Mouse (Mus musculus): Measurements from ENCODE around the gene Fbxo10. TPM values are rescaled to one million over a fixed set of nuclear protein-coding genes. Genes with fewer than 3 reads are reported as not detected.
A peak's percentile ranks its signal among the peaks of the same experiment; 100 is the strongest.
"Not testable (repeated sequence)": the region's sequence is repeated elsewhere in the genome, so short reads cannot be mapped to it uniquely, and the experiment has no call there.

The Fbxo10 gene
- total RNA-seq, 2 experiments from 2014 or later = 12.2 to 12.8 TPM

GRCm38 (mm10) chr4:45055451-45055850 lies 29.0 kb downstream of the Fbxo10 start:
- intact Hi-C loops (cut with DNase I) = no loop called here
- peak; percentile 31 to 55 for DNase-seq

- intact Hi-C loops (cut with DNase I) = no loop called here
- DNase-seq = peak in 1 of 2 experiments; percentile 26
Measured at GRCm38 (mm10) chr4:45054862-45055261, 29.5 kb downstream of the Fbxo10 start.

DNA sequence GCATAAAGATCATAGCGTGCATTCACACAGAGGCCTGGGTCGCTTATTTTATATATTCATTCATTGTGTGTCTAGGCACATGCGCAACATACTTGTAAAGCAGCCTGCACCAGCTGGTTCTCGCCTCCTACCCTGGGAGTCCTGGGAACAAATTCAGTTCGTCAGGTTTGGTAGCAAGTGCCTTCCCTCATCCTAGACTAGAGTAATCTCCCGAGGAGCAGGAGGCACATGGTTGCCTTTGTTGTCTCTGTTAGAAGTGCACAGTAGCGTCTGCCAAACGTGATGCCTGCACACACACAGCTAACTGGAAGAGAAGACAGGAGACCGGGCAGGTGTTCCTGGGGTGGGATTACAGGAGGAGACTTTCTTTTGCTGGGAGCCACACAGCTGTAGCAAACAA lies 36.4 kb downstream of the Fbxo10 start:
- no peak for DNase-seq
- intact Hi-C loops (cut with DNase I) = no loop called here

DNA sequence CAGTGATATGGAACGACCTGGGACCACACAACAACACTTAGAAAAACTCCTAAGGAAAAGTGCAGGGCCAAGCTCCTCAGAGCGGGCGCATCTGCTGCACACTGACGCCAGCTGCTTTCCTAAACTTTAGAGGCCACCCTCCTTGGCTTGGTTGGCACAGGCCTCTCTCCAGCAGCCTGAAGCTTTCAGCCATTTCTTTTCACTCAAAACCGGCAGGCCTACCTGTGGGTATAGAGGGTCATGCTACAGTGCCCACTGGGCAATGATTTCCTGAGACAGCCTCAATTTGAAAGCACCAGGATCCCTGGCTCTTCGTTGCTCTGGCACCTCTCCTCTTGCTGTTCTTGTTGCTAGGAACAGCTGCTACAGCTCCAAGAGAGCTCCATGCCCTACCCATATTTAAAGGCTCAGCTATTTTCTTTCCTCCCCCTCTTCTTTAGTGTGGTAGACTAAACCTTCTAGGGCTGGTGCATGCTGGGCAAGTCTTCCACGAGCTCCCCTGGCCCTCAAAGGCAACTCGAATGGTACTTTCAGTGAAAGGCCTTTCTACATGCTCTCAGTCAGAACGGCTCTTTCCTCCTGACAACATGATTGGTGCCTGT lies 37.0 kb downstream of the Fbxo10 start:
- peak in 1 of 2 experiments; percentile 14 for DNase-seq

DNA sequence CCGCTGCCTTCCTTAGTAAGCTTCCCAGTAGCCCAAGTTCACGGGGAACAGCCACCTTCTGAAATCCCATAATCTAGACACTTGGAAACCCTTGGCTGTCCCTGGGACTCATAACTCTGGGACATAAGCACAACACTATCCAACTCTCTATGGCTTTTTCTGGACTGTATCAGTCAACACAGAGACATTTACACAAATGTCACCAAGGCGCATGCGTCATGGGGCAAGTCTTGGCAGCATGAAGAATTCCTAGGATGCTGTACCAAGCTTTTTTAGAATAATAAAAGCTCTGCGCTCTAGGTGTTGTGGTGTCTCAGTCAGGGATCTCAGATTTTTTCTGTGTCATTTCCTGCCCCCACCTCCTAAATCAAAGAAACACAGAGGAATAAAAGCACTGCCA lies 37.7 kb downstream of the Fbxo10 start:
- intact Hi-C loops (cut with DNase I) = no loop called here
- peak in 1 of 2 experiments; percentile 19 for DNase-seq

More for the DNA sequence above, 37.0 kb downstream of the Fbxo10 start:
- intact Hi-C loops (cut with DNase I) = no loop called here

DNA sequence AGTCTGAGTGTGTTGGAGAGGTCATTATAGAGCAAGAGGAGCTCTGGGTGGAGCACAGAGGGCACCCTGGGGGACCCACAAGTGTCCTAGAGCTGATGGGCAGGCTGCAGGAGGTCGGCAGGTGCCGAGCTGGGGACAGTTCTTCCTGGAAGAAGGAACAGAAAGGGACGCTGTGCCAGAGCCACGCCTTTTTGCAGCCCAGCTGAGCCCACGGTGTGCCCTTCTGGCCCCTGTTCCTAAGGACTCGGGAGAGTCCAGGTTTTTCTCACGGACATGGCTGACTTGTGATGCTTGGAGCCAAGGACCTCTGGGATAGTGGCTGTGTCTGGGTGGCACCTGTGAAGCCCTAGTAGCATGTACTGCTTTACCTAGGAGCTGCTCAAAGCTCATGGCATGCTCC lies 43.6 kb downstream of the Fbxo10 start:
- intact Hi-C loops (cut with DNase I) = no loop called here
- DNase-seq = no peak

DNA sequence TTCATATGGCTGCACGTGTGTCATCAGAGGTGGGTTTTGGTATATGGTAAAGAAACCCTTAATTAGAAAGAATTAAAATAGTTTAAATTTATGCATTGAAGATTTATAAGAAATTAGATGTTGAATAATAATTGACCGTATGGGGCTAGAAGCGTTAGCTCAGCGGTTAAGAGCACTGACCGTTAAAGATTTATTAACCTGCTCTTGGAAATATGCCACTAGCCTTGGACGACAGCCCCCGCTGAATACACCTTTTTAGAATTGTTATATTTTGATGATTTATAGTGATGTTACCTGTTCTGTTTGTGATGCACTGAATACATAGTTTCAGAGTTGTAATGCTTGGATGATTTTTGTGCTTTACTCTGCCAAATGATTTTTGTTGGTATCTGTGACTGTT lies 44.9 kb downstream of the Fbxo10 start:
- DNase-seq; intact Hi-C loops (cut with DNase I): not testable (repeated sequence)

DNA sequence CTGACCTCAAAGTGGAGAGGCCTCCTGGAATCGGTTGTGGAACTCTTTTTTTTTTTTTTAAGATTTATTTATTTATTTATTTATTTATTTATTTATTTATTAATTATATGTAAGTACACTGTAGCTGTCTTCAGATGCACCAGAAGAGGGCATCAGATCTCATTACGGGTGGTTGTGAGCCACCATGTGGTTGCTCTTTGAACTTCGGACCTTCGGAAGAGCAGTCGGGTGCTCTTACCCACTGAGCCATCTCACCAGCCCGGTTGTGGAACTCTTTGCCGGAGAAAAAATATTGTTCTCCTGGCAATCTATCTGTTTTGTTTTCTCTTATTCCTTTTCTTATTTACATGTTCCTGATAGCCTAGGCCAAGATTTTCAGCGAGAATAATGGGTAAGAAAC lies 45.5 kb downstream of the Fbxo10 start:
- intact Hi-C loops (cut with DNase I) = not testable (repeated sequence)
- DNase-seq = peak in 1 of 2 experiments; percentile 25

GRCm38 (mm10) chr4:45037455-45038410 lies 46.7 kb downstream of the Fbxo10 start:
- peak; percentile 54 to 74 for DNase-seq
- intact Hi-C loops (cut with DNase I) = no loop called here

GRCm38 (mm10) chr4:45036571-45036970 lies 47.8 kb downstream of the Fbxo10 start:
- intact Hi-C loops (cut with DNase I) = no loop called here
- no peak for DNase-seq

DNA sequence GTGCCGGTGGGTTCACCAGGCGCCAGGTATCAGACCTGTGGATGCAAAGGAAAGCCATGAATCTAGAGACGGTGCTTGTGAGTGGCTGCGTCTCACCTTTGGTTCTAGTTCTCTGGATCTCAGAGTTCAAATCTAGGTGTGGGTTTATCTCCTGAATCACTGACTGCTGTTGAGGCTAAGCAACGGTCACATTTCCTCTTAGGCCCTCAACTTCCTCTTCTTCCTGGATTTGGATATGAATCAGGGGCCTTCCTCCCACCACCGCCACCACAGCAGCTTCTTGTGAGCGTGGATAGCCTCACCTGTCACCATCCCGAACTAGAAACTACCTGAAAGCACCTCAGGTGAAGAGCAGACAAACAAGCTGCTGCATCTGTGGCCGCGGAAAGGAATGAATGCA lies 48.4 kb downstream of the Fbxo10 start:
- no peak for DNase-seq
- intact Hi-C loops (cut with DNase I) = no loop called here

DNA sequence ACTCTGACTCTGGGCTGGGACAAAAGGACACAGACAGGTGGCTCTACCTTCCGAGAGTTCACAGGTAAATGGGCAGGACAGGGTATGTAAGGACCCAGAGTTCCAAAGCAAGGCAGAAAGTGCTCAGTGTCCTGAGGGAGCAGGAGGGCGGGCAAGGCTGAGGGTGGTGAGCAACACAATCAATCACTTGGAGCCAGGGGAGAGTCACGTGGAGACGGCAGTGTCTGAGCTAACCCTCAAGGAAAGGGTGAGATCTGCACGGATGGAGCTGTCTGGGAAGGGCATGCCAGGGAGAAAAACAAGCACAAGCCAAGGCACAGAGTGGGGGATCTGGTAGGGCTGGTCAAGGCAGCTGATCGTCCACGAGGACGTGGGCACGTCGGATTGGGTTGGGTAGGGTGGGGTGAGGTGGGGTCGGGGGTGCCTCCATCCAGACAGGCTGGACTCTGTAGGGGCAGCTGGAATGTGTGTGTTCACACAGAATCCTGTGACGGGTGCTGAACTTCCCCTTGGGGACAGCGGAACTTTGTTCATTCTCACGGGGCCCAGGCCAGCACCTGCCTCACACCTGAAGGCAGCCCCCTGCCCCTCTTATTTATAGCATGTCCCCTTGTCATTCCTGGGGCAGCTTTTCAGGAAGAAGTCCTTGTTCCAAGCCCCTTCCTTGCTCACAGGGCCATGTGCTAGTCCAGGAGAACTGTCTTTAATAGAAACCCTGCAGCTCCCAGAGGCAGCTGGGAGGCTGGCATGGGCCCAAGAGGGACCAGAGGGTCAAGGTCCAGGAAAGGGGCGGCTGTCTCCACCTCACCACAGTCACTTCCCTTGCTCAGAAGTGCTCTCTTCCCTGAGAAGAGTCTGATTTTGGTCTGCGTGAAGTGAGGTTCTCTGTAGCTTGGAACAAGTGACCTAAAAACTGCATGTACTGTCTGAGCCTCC lies 49.4 kb downstream of the Fbxo10 start:
- intact Hi-C loops (cut with DNase I) = no loop called here
- peak; percentile 38 to 40 for DNase-seq

- intact Hi-C loops (cut with DNase I) = no loop called here
- DNase-seq = peak; percentile 23 to 38
Measured at GRCm38 (mm10) chr4:45032586-45032985, 51.8 kb downstream of the Fbxo10 start.

GRCm38 (mm10) chr4:45026459-45026858 lies 57.9 kb downstream of the Fbxo10 start:
- DNase-seq = no peak
- intact Hi-C loops (cut with DNase I) = no loop called here

- intact Hi-C loops (cut with DNase I) = loop anchor here (5.0 to 10.0 kb wide), 3 partner anchors 63 to 516 kb away; partner anchors contain the start of genes Fbxo10, Shb and Slc25a51
- DNase-seq = no peak
Measured at GRCm38 (mm10) chr4:45019009-45019408, 65.4 kb downstream of the Fbxo10 start.

DNA sequence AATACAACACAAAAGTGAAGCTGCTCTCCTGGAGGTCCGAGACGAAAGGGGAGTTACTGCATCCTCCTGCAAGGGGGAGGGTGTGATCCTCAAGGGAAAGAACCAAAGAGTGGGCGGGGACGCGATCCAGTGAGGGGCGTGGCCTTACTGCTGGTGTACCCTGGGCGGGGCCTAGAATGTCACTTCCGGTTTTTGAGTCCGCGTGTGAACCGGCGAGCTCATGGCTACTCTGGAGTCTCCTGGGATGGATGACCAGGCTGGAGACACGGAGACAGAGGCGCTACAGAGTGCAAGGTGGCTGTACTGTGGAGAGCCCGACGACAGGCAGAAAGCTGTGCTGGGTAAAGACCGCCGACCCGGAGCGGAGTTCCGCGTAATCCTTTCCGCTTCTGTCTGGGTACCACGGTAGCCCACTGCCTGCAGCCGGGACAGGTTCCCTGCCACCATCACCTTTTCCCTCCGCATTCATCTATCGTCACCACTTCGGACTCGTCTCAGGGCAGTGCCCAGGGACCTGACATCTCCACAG lies 65.9 kb downstream of the Fbxo10 start, which contains the start of gene Polr1e:
Gene Polr1e (plus strand): TSS at position 132 of the 529 bp plus-strand sequence.
- intact Hi-C loops (cut with DNase I) = loop anchor here (5.0 to 10.0 kb wide), 3 partner anchors 64 to 516 kb away; partner anchors contain the start of genes Fbxo10, Shb and Slc25a51
- peak; percentile 87 to 94 for DNase-seq

GRCm38 (mm10) chr4:45015615-45016014 lies 68.8 kb downstream of the Fbxo10 start:
- DNase-seq = peak; percentile 49 to 77
- intact Hi-C loops (cut with DNase I) = loop anchor here (2.0 to 10.0 kb wide), 4 partner anchors 67 to 519 kb away; partner anchors contain the start of genes Fbxo10, Shb and Slc25a51

DNA sequence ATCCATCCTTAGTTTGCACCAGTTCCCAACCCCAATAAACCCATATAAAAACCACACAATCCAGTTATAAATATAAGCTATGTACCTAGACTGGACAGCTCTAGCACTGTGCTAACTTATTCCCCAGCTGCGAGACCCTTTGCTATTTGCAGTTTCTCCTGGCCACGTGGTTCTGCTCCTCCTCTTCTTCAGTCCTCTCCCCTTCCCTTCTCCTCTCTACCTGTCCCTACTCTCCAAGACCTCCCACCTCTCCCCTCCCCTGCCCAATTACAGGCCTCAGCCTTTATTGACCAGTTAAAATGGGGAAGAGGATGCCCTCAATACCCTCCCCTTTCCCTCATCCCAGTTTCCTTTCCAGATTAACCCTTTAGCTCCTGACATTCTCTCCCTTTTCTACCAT lies 70.9 kb downstream of the Fbxo10 start:
- no peak for DNase-seq
- intact Hi-C loops (cut with DNase I) = loop anchor here (10.0 kb wide), 2 partner anchors 391 to 521 kb away; partner anchors contain the start of genes Shb and Slc25a51

GRCm38 (mm10) chr4:45013031-45013431 lies 71.4 kb downstream of the Fbxo10 start:
- intact Hi-C loops (cut with DNase I) = loop anchor here (10.0 kb wide), 2 partner anchors 392 to 522 kb away; partner anchors contain the start of genes Shb and Slc25a51
- peak in 1 of 2 experiments; percentile 11 for DNase-seq
